Mouse (Mus musculus) left cerebral cortex, adult 18-20 months (tissue): Measurements from ENCODE around the gene Dpy19l1. TPM values are rescaled to one million over a fixed set of nuclear protein-coding genes. Genes with fewer than 3 reads are reported as not detected.
A peak's percentile ranks its signal among the peaks of the same experiment; 100 is the strongest.

Experiments used
- DNase-seq, 2 experiments: peaks; one replicate each; pipeline ENCODE4 v3.0.0; 2021 to 2022; ENCODE audit warnings: low spot score in 2 of 2, mixed read lengths in 1 of 2
- total RNA-seq, 2 experiments: library from RNA; stranded (reverse); gene quantifications; 2 replicates each; pipeline ENCODE4 v1.2.3; 2021

Dpy19l1 gene
- total RNA-seq, 2 experiments from 2014 or later = 77.4 to 80.0 TPM

- DNase-seq = no peak
Observed at GRCm38 (mm10) chr9:24472514-24472913, 30.4 kb downstream of the Dpy19l1 start.

- no peak for DNase-seq
Observed at GRCm38 (mm10) chr9:24470166-24470565, 32.8 kb downstream of the Dpy19l1 start.

GRCm38 (mm10) chr9:24467186-24467585 is 35.8 kb downstream of the Dpy19l1 start:
- DNase-seq = no peak

- DNase-seq = peak in 1 of 2 experiments; percentile 25
Observed at GRCm38 (mm10) chr9:24466649-24467048, 36.3 kb downstream of the Dpy19l1 start.

GRCm38 (mm10) chr9:24461379-24461961 is 41.5 kb downstream of the Dpy19l1 start:
- no peak for DNase-seq

- no peak for DNase-seq
Observed at GRCm38 (mm10) chr9:24453833-24454232, 49.1 kb downstream of the Dpy19l1 start.

- no peak for DNase-seq
Observed at GRCm38 (mm10) chr9:24450976-24451375, 52.0 kb downstream of the Dpy19l1 start.

- no peak for DNase-seq
Observed at GRCm38 (mm10) chr9:24450524-24450923, 52.4 kb downstream of the Dpy19l1 start.

- DNase-seq = no peak
Observed at GRCm38 (mm10) chr9:24434901-24435300, 68.0 kb downstream of the Dpy19l1 start.

GRCm38 (mm10) chr9:24429721-24430120 is 73.2 kb downstream of the Dpy19l1 start:
- no peak for DNase-seq

- DNase-seq = no peak
Observed at GRCm38 (mm10) chr9:24425679-24426078, 77.3 kb downstream of the Dpy19l1 start.

- DNase-seq = no peak
Observed at GRCm38 (mm10) chr9:24423241-24423640, 79.7 kb downstream of the Dpy19l1 start.

GRCm38 (mm10) chr9:24421888-24422287 is 81.1 kb downstream of the Dpy19l1 start:
- DNase-seq = no peak

GRCm38 (mm10) chr9:24421221-24421620 is 81.7 kb downstream of the Dpy19l1 start:
- DNase-seq = no peak

- no peak for DNase-seq
Observed at GRCm38 (mm10) chr9:24420144-24420543, 82.8 kb downstream of the Dpy19l1 start.

- no peak for DNase-seq
Observed at GRCm38 (mm10) chr9:24418281-24418680, 84.7 kb downstream of the Dpy19l1 start.

- DNase-seq = no peak
Observed at GRCm38 (mm10) chr9:24411483-24411882, 91.5 kb downstream of the Dpy19l1 start.

GRCm38 (mm10) chr9:24410439-24410838 is 92.5 kb downstream of the Dpy19l1 start:
- no peak for DNase-seq

- no peak for DNase-seq
Observed at GRCm38 (mm10) chr9:24407992-24408391, 94.9 kb downstream of the Dpy19l1 start.

GRCm38 (mm10) chr9:24394146-24394545 is 108.8 kb downstream of the Dpy19l1 start:
- DNase-seq = no peak

- DNase-seq = no peak
Observed at GRCm38 (mm10) chr9:24390807-24391370, 112.1 kb downstream of the Dpy19l1 start.

GRCm38 (mm10) chr9:24387230-24387629 is 115.7 kb downstream of the Dpy19l1 start:
- DNase-seq = no peak

GRCm38 (mm10) chr9:24379321-24379720 is 123.6 kb downstream of the Dpy19l1 start:
- DNase-seq = no peak
